Mouse (Mus musculus): Measurements from ENCODE around the gene Pnmt.
A peak's percentile ranks its signal among the peaks of the same experiment; 100 is the strongest.
"Not testable (repeated sequence)": the region's sequence is repeated elsewhere in the genome, so short reads cannot be mapped to it uniquely, and the experiment has no call there.

Gene Pnmt

DNA sequence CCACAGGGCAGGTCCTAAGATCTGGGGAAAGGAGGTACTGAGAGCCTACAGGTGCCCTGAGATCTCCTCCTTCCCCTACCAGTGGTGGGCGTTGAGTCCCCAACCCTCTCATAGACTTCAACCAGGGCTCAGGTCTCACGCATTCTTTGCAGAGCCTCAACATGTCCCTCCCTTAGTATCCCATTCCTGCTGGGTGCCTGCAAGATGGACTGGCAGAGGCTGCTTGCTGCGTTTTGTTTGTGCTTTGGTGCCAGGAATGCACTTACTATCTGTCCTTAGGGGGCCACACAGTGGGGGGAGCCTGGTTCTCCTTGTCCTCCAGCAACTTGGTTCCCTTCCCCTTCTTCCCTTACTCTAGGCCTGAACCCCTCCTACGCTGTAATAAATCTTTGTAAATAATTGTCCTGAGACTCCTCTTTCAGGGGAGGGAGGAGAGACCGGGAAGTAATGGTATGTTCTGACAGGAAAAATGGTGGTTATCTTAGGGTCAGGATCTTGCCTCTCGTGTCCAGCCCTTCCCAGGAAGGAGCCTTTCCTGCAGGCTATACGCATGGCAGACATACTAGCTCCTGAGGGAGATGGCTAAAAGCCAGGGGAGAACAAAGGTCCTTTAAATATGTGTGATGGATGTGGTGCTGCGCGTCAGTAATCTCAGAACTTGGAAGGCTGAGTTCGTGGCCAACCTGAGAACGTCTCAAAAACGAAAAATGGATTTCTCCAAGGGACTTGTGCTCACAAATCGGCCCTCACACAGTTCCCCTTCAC, 28.7 kb upstream of the Pnmt start:
- peak; percentile 42 for DNase-seq (ENCODE audit: low spot score in 2 of 2)

DNA sequence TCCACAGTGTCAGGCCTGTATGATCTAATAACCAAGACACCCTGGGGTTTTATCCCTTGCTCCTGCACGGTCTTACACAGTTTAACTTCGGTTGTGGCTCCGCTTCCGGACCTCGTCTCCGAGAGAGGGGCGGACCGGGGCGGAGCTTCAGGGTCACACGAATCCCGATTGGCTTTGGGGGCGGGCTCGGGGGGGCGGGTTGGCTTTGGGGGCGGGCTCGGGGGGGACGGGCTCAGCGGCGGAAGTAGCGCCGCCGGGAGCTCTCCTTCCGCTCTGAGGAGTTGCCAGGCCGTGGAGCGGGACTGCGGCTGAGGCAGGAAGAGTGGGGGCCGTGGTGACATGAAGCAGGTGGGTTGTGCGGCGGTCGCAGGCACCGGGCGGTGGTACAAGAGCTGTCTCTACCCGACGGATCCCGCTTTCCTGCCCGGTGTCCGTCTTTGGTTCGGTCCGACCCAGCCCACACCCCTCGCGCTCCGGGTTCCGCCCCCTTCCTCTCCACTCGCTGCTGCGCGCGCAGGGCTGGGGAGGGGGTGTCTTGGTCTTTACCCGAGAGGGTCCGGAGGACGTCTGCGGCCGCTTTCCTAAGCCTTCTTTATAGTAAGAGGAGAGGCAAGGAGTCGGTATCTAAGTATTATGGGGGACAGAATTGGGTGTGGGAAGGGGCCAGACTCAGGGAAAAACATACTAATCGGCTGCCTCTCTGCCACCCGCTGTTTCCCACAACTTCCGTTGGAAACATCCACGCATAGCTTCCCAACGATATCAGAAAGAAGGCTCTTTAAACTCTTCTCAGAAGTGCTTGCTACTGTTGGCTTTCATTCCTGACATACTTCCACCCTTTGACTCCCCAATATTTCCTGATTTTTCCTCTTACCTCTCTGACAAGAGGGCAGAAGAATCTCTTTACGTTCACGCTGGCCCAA, 27.8 kb upstream of the Pnmt start, which contains the start of gene Stard3:
Gene Stard3, plus strand, starts transcription at position 208 of the 923 bp plus-strand sequence.
- DNase-seq (ENCODE audit: low spot score in 2 of 2), result peak; percentile 82 to 89

DNA sequence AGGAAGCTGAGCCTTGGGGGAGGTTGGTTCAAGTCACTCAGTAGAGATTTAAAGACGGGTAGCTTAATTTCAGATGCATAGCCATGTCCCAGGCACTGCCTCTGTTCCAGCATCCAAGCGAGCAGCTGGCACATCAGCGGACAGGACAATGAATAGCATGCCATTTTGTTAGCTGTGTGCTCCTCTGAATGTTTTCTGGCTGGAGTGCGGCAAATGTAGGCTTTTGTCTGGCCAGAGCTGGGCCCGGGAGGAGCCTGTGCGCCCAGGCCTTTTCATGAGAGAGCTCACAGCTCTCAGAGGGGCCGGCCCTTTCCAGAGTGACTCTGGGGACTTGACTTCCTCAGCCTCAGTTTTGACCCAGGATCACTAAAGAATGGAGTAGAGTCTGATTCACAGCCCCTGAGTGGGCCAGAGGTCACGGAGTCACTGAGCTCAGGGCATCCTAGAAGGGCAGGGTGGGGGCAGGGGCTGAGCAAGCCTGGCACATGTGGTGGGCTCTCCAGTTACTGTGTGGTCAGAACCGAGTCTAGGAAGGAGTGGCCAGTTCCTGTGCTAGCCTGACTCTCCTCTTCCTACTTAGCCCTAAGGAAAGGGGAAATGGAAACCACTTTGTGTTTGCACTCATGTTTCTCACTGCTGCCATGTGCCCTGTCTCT, 25.3 kb upstream of the Pnmt start:
- no peak for DNase-seq (ENCODE audit: low spot score in 2 of 2)

DNA sequence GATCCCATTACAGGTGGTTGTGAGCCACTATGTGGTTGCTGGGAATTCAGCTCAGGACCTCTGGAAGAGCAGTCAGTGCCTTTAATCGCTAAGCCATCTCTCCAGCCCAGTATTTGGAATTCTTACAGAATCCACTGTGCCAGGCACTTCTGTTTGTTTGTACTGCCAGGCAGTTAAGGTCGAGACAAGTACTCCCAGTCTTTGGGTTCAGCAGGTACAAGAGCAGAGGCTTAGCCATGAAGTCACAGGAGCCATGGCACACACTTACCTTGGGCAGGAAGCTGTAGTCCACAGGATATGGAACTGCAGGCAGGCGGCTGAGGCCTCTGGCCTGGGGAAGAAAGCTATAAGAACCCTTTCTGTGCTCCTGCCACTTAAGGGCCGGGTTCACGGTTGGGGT, 22.4 kb upstream of the Pnmt start:
- DNase-seq (ENCODE audit: low spot score in 2 of 2), result no peak

- no peak for DNase-seq (ENCODE audit: low spot score in 2 of 2)
Observed at GRCm38 (mm10) chr11:98364410-98364809, 21.8 kb upstream of the Pnmt start.

GRCm38 (mm10) chr11:98366290-98366689, 20.0 kb upstream of the Pnmt start:
- DNase-seq (ENCODE audit: low spot score in 2 of 2), result no peak

DNA sequence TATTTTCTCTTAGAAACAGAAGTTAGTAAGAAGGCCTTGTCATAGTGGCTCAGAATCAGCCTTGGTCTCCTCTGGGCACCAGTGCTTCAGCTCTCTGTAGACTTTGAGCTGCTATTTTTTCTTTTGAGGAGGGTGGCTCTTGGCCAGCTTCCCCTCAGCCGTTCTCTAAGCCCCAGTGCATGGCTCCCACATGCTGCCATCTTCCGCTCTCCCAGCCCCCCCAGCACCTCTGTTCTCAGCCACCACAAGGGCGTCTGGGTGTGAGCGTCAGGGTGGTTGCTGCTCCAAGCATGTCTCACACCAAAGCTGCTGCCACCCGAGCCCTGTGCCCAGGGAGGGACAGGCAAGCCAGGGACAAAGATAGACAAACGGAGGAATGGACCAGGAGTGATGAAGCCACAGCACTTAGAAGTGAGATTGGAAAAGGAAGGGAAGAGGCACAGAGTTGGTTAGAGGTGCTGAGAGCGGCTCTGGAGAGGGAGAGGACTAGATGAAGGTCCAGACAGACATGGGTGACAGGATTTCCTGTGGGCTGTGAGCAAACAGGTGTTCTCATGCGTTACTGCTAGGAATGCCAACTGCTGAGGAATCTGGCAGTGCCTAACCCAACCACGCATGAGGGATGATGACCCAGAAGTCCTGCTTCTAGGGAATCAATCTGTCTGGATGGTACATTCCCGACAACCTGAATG, 18.9 kb upstream of the Pnmt start:
- DNase-seq (ENCODE audit: low spot score in 2 of 2), result no peak

DNA sequence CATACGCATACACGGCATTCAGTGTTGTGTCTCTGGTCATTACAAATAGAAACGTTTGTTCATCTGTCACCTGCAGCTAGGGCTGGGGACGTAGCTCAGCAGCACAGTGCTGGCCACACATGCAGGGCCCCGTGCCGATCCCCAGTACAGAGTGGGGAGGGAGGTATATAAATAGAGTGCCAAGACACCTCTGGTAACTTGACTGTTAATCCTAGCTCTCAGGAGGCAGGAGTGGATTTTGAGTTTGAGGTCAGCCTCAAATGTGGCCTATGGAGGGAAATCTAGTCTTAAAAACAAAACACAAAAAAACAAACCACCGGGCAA, 18.4 kb upstream of the Pnmt start:
- no peak for DNase-seq (ENCODE audit: low spot score in 2 of 2)

- no peak for DNase-seq (ENCODE audit: low spot score in 2 of 2)
Observed at GRCm38 (mm10) chr11:98369337-98369736, 16.9 kb upstream of the Pnmt start.

DNA sequence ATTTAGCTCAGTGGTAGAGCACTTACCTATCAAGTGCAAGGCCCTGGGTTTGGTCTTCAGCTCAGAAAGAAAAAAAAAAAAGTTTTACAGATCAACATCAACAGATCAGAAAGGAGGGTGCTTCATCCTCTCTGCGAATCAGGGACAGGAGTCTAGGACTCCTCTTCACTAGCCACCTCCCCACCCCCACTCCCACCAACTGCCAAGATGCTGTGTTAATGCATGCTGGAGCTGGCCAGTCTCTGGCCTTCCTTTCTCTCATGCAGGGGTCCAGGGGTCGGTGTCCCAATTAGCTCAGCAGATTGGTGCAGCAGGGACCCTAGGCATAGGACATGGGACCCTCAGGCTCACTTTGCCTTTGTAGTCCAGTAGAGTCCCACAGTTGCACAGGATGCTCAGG, 15.7 kb upstream of the Pnmt start:
- no peak for DNase-seq (ENCODE audit: low spot score in 2 of 2)

GRCm38 (mm10) chr11:98371556-98372240, 14.6 kb upstream of the Pnmt start:
- no peak for DNase-seq (ENCODE audit: low spot score in 2 of 2)

GRCm38 (mm10) chr11:98372406-98372805, 13.8 kb upstream of the Pnmt start:
- peak in 1 of 2 experiments; percentile 55 for DNase-seq (ENCODE audit: low spot score in 2 of 2)

DNA sequence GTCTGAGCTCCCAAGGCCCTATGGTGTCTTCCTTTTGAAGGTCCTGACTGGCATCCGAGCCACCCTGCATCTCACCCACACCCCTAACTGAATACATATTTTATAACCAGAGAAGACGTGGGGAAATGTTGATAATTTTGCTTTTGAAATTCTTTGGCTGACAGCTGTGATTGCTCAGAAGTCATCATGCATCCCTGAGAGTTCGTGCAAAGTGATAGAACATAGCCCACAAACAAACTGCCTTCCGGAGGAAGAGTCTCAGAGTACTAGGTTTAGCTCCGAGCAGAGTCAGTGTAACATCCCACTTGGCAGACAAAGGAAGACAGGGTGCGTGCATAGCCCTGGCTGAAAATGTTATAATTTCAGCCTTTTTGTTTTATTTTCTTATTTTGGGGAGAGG, 13.0 kb upstream of the Pnmt start:
- no peak for DNase-seq (ENCODE audit: low spot score in 2 of 2)

- DNase-seq (ENCODE audit: low spot score in 2 of 2), result peak; percentile 62 to 71
Observed at GRCm38 (mm10) chr11:98374266-98374665, 12.0 kb upstream of the Pnmt start.

GRCm38 (mm10) chr11:98376756-98377155, 9.5 kb upstream of the Pnmt start:
- DNase-seq (ENCODE audit: low spot score in 2 of 2), result no peak

DNA sequence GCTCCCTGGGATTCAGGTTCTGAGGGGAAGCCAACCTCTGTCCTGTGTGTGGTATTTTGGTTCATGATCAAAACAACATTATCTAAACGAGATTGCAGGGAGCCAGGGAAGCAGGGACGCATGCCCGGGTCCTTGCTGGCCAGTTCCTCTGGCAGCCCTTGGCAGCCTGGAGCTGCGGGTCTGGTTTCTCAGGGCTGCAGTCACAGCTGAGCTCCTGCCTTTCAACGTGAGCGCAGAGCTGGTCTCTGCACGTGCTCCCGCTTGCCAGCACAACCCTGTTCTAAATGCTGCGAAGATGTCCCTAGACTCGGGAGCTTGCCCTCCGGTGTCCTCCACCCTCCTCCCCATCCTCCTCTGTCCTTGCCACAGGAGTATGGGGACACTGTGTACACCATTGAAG, 8.5 kb upstream of the Pnmt start:
- DNase-seq (ENCODE audit: low spot score in 2 of 2), result peak; percentile 82 to 84

DNA sequence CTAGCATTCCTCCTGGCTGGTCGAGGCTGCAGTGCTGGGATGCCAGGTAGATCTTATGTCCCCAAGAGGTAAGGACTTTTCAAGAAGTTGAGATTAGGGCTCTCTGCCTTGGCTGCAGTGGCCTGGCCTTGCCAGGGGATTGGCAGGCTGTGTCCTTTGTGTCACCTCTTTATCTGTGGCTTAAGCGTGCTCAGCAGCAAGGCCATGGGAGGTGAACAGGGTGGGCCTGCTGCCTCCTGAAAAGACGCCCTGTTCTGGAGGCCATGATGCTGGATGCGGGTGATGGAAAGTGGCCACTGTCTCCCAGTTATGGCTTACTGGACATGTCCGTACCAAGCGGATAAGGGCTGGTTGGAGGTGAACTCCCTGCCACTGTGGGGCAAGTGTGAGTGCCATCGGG, 6.9 kb upstream of the Pnmt start:
- peak; percentile 66 to 71 for DNase-seq (ENCODE audit: low spot score in 2 of 2)

DNA sequence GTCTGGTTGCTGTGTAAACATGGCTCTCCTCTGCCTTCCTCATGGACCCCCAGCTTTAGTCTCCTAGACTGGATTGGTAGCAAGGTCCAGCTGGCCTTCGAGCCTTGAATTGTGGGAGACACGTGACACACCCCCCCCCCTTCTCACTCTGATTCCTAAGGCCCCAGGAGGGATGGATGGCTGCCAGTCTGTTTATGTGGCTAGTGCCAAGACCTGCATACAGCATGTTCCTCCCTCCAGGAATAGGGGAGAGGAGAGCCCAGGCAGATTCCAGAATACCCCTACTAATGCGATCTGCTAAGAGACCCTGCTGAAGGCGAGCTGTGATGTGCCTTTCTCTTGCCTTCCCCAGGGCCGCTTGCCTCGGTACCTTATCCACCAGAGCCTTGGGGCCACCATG, 6.1 kb upstream of the Pnmt start:
- peak; percentile 51 to 55 for DNase-seq (ENCODE audit: low spot score in 2 of 2)

- no peak for DNase-seq (ENCODE audit: low spot score in 2 of 2)
Observed at GRCm38 (mm10) chr11:98381651-98382050, 4.6 kb upstream of the Pnmt start.

GRCm38 (mm10) chr11:98382405-98382804, 3.8 kb upstream of the Pnmt start:
- DNase-seq (ENCODE audit: low spot score in 2 of 2), result not testable (repeated sequence)

Measured in heart, adult 9 months (tissue).